Mouse (Mus musculus) embryo, embryonic 11 days (tissue): ENCODE results near the gene Gid8.
"Not testable (repeated sequence)": the region's sequence is repeated elsewhere in the genome, so short reads cannot be mapped to it uniquely, and the experiment has no call there.

Source experiments
- DNase-seq: peaks from one replicate; pipeline ENCODE4 v3.0.0-alpha.2; 2015

Gene Gid8

DNA sequence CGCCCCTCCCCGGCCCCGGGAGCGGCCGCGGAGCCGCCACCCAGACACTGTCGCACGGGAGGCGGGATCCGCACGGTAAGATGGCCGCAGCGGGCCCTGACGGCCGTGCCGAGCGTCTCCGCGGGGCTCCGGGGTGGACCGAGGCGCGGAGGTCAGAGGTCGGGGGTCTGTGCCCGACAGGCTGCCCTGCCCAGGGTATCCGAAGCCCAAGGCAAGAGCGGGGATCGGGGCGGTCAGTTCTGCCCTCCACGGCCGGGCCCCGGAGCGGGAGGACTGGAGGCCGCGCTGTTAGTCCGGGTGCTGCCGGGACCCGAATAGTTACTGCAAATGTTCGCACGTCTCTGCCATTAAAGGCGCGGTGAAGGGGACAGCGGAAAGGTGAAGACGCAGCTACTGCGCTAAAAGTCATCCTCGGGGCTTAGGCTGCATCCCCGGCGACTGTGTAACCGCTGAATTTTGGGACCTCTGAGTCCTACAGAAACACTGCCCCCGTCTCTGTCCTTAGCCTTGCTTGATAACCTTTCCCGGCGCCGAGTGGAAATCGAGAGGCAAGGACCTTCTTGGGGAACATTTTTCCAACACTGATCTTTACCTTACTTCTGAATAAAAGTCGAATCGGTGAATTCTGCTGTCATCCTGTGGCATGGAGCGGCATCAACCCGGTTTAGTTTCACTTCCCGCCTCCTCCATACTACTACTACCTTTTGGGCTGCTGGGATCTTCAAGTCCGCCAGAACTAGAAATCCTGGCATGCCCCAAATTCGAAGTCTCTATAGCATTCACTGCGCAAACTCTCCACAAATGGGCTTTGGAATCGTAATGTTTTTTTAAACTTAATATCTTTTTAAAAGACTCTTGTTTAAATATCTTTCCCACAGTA, 599 bp downstream of the Gid8 start:
- DNase-seq, result no peak

DNA sequence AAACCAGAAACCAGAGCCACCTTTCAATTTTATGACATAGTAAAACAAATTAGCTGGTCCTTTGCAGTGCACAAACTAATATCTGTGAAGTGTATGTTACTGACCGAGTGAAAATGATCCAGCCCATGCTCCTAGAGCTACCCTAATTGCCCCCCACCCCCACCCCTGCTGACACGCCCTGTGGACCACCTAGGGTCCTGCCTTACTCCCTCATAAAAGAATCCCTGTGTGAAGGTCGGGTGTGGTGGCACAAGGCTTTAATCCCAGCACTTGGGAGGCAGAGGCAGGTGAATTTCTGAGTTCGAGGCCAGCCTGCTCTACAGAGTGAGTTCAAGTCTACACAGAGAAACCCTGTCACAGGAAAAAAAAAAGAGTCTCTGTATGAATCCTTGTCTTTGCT, 1.6 kb downstream of the Gid8 start:
- no peak for DNase-seq

DNA sequence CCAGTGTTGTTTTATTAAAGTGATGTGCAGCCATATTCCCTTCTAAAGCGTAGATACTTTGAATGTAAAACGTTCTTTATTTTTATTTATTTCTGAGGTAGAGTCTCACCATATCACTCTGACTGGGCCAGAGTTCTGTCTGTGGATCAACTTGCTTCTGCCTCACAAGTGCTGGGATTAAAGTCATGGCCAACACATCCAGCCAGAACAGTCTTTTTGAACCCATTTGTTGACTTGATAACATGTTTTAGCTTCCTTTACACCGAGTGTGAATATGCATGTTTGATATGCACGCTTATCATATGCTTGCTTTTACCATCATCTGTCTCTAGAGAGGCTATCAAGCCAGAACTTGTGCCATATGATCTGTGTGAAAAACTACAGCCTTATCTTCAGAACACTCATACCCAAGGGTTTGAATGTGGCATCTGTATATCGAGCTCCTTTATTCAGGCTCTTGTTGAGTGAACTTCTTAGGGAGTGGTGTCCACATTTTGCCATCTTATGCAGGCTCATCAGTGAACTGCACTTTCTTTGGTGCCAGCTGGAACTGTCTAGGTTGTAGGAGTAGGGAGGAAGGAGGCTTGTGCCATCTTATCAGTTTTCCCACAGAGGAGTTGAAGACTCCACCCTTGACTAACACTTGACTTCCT, 2.2 kb downstream of the Gid8 start:
- DNase-seq, result no peak

DNA sequence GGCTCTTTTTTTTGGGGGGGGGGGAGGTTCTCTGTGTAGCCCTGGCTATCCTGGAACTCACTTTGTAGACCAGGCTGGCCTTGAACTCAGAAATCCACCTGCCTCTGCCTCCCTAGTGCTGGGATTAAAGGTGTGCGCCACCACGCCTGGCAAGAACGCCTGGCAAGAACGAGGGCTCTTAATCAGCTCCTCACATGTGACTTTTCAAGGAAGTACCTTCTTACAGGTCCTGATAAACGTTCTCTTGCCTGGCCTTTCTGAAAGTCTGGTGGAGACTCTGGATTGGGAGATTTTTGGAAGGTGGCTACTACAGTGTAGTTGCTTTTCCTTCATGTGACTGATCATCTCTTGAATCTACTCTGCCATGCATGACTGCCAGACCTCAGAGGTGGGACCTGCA, 12.8 kb downstream of the Gid8 start:
- DNase-seq, result not testable (repeated sequence)

DNA sequence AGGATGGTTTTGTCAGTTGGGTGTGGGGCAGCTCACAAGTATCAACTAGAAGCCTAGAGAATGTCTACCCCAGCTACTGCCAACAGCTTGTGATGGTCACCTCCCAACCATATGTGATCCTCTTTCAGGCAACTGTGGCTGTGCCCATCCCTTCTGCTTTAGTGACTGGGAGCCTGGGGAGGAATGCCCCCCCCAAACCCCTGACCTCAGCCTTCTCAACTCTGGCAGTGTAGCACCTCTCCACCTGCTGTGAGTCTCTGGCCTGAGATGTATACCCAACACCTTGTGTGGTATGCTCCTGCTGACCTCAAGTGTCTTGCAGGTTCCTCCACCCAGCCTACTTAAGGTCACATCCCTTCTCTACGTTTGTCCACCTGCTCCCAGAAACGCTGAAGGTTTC, 13.9 kb downstream of the Gid8 start:
- no peak for DNase-seq

DNA sequence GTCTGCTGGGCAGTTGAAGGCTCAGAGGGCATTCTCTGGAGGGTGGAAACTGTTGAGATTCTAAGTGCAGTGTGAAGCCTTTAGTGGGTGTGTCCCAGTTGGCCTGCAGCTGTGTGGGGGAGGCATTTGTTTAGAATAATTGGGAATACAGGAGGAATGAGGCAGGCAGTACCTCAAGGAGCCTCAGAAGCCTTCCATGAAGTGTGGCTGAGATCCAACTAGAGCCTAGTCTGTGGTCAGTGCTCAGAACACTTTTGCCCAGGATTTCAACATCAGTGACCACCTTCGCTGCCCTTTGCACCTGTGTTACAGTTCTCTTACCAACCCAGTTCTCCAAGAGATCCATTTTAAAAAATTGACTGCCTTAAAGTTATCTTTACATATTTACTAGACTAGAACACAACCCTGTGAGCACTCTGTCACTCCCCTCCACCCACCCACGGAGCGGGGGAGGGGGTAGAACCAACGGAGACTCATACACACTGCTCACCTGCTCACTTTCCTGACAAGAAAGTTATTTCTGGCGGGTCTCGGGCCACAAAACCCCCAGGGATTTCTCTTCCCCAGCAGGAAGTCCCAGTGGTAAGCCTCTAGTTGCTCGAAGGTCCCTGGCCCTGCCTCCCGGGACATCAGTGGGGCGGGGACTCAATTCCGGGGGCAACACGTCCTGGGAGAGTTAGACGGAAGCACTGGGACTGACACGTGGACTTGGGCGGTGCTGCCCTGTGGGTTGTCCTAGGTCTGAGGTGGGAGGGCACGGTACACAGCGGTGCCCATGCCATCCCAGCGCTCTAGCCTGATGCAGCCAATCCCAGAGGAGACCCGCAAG, 14.9 kb downstream of the Gid8 start, which contains the start of gene Slc17a9:
Gene Slc17a9, plus strand, starts transcription at position 679 of the 829 bp plus-strand sequence.
- DNase-seq, result no peak

DNA sequence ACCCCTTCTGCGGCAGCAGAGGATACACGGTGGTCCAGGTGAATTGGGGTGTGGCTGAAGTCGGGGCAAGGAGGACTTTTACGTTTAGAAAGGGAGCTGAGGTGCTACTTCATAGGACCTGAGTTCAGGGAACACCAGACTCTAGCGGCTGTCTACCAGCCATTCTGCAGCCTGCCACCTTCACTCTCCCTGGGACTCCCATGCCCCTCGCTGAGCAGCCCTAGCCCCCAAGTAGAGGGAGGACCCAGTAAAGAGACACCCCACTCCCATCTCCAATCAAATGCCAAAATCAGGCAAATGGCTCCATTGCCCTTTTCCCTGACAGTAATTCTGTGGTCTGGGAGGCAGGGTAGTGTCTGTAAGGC, 15.5 kb downstream of the Gid8 start:
- DNase-seq, result no peak

DNA sequence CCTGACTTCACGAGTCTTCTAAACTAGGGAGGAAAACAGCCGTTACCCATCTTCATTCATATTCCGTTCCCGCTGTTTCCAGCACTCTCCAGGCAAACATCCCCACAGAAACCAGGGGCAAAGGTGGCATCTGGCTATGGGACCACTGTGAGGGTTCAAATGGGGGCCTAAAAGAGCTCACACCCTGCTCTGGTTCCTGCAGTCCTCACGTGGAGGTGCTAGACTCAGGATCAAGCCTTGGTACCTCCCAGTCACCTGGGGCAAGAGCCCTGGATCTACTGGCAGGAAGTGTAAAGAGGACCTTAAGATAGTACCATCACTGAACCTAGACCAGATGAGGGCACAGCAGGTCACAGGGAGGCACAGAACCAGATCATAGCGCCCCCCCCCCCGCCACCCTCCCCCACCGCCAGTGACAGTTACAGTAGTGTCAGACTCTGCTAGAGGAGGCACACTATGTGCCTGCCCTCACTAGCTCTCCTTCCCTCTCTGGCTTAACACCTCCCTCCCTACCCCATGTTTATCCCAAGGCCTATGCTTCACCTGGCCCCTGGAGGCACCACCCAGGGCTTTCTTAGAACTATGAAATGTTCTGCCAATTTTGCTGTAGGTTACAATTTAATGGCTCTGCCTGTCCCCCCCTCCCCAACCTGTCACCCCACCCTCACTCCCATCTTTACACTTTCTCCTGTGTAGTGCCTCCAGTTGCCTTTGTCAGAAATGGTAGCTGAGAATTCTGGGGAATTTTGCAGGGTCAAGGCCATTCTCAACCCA, 16.1 kb downstream of the Gid8 start:
- DNase-seq, result no peak

DNA sequence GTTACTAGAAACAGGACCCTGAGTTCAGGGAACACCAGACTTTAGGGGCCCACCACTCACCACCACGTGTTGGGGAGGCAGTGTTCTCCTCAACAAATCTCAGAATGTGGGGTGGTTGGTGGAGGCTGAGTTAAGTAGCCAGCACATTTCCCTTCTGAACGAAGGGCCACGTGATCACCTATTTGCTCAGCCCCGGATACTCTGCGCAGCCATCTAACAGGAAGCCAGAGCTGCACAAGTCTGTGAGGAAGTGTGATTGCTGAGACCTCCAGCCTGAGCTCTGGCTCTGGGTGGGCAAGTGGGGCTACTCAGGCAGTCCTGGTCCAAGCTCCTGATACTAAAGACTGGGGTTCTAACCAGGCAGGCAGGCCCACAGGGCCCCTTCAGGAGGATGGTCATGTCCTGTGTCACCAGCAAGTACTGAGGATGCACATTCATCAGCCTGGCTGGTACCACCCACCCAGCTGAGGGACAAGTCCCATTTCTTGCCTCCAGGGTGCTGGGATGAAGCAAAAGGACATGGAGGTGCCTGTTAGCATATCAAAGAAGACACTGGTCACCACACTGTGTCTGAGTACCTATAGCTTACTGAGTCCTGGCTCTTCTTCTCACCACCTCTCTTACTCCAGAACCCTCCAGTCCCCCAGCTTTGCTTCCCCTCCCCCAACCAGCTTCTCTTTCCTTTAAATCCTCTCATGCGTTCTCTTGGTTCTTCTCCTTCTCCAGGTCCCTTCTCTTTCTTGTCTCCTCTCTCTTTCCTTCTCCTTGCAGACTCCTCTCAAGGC, 16.9 kb downstream of the Gid8 start:
- no peak for DNase-seq

DNA sequence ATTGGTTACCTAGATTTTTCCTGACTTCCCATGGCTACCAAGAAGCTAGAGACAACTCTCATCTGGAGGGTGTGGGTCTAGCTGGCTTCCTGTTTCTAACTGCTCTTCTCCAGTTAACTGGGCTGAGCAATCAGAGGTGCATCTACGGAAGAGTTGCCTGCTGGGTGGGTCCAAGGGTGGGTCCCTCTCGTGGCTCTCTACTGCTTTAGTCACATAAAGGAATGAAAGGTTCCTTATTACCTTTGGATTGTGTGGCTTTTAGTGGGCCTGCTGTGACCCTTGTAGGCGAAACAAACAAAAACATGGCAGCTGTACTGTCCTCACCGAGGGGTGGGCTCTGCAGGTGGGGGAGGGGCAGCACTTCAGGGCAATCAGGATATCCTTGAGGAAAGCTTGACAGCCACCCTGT, 17.7 kb downstream of the Gid8 start:
- no peak for DNase-seq

DNA sequence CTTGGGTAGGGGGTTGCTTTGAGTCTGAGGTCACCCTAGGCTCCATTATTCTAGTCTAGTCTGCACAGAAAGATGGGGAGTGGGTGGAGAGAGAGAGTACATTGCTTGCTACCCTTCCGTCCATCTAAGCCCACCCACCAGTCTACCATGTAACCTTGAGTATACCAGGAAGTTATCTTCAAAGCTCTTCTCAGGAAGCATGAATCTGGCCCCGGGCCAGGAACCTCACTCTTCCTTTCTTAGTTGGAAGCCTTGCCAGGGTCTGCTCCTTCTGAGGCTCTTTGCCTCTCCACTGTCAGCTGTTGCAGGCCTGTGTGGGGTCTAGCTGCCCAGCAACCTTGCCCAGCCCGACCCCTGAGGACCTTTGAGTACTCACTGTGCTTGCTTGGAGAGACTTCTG, 21.1 kb downstream of the Gid8 start:
- DNase-seq, result no peak

DNA sequence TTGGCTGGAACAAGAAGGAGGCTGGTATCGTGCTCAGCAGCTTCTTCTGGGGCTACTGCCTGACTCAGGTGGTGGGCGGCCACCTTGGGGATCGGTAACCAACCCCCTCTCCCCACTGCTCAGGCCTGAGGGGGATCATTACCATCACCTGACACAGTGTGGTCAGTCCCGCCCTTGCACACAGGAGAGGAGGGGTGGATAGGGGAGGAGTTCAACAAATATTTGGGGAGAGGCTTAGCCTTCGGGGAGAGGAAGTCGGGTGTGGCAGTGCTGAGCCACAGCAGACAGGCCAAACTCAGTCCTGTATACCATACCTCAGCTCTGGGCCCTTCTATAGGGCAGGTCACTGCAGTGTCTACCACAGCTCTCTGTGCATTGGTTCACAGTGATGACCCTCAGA, 22.1 kb downstream of the Gid8 start:
- no peak for DNase-seq

DNA sequence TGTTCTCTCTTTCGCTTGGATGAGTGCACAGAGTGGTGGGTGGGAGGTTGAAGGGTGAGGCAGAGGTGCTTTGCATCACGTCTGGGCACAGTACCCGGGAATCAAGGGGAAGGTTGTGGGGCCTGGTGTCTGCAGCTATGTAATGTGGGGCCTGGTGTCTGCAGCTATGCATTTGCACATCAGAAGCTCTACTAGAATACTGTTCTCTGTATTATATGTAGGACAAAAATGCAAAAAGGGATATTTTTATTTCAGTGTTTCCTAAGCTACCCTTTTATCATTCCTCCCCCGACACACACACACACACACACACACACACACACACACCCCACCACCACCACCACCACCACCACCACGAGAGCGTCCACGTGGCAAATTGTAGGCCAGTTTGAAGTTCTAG, 25.3 kb downstream of the Gid8 start:
- DNase-seq, result no peak

DNA sequence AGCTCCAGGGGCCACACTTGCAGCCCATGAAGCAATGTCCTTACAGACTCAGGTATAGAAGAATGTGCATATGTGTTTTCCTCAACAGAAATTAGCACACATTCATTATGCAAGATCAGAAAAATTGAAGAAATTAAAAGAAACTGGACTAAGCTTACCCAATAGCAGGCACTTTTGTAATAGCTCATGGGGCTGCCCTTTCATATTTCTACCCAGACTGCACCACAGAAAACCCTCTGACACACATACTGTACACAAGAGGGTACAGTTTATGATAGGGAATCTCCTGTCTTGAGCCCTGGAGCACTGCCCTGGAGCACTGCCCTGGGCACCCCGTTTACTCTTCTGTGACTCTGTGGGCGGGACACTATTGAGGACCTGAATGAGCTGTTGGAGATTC, 28.1 kb downstream of the Gid8 start:
- no peak for DNase-seq

DNA sequence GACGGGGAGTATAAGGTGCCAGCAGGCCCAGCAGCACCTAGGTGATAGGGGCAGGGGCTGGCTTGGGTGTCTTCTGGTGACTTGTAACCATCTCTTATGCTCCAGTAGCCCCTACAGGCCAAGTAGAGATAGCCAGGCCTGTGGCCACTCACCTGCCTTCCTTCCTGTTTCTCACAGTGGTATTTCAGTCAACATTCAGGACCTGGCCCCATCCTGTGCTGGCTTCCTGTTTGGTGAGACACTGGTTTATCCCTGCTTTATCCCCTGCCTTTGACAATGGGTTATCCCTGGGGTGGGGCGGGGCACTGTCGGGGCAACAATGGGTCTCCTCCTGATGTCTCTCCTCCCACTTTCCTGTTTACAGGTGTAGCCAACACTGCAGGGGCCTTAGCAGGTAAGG, 30.4 kb downstream of the Gid8 start:
- DNase-seq, result no peak

DNA sequence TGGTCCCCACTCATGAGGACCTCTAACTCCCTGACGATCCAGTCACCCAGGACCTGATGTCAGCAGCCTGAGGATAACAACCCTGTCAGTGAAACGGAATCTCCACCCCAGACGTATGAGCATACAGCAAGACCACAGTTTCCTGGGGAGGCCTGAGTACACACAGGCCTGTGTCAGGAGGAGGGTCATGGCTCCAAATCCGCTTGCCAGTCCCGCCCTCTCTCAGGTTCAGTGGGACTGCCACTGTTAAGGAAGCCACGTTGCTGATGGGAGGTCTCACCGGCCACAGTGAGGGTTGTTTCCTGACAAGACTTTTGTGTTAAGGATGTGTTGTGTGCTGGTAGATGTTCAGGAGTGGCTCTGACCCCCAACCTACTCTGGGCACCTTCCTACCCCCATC, 31.5 kb downstream of the Gid8 start:
- no peak for DNase-seq

DNA sequence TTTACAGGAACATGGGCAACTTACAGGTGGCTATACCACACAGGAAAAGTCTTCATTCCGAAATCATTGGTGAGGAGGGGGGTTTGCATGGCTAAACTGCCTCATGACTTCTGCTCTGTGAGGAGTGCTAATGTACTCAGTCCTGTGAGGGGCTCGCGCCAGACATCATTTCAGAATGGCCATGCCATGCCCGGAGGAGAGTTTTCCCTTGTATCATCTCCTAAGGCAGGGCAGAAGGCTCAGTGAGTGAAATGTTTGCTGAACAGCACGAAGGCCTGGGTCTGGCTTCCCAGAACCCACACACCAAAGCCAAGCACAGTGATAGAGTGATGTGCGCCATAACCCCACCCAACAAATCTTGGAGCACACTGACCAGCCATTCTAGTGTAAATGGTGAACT, 32.9 kb downstream of the Gid8 start:
- DNase-seq, result no peak

DNA sequence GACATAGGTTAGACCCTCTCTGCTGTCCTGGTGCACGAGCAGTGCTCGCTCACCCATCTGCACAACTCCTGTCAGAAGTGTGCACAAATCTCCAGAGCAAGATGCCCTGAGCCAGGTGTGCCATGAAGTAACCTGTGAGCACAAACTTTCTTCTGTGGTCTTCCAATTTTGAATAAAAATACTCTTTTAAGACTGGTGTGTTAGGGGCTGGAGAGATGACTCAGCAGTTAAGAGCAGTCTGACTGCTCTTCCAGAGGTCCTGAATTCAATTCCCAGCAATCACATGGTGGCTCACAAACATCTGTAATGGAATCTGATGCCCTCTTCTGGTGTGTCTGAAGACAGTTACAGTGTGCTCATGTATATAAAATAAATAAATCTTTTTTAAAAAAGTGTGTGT, 33.4 kb downstream of the Gid8 start:
- DNase-seq, result no peak

DNA sequence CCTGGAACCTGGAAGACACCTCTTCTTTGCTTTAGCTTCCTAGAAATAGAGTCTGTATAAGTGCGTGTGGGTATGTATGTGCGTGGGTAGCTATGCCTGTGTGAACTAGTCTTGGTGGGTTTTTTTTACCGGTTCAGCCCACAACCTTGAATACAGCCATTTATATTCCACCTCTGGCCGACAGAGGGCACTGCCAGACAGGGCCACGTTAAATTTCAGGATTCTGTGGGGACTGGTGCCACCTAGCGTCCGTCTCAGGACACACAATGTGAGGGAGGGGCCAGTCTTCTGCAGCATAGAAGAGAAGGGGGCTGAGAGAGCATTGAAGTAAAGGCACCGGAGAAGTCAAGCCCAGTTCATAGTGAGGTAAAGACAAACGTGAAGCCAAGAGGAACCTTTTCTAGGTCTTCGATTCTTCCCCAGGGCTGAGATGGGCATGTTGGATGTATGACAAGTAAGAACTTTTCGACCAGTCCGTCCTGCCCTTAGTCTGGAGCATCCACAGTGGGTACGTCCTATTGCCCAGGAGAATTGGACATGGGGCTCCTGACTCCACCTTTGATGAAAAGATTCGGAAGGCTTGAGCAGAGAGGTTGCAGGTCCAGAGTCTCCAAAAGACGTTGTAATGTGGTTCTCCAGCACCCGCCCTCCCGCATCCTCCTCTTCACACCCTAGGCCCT, 35.5 kb downstream of the Gid8 start:
- DNase-seq, result peak; percentile 85

DNA sequence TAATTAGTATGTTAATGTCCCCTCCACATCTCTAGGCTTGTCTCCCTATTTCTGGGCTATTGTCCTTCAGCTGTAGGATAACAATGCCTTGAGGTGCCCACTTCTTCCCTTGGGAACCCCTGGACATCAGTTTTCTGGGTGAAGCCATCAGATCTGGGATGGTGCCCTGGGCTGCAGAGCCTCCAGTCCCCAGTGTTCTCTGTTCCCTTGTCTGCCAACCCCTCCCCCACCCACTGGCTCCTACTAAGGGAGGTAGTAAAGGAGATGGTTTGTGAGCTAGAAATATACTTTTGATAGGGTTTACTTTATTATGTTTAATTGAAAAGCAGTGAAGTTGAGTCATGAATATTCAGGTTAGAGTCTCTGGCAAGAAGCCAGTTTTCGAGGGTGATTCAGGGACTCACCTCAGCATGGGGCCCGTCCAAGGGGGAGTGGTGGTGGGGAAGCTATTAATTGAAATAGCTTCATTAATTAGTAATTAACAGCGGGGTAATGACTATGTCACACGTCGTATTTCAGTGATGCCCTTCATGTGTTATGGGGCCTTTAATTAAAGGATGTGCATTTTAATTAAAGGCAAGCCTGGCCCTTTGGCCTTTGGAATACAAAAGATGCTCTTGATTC, 36.8 kb downstream of the Gid8 start:
- no peak for DNase-seq

DNA sequence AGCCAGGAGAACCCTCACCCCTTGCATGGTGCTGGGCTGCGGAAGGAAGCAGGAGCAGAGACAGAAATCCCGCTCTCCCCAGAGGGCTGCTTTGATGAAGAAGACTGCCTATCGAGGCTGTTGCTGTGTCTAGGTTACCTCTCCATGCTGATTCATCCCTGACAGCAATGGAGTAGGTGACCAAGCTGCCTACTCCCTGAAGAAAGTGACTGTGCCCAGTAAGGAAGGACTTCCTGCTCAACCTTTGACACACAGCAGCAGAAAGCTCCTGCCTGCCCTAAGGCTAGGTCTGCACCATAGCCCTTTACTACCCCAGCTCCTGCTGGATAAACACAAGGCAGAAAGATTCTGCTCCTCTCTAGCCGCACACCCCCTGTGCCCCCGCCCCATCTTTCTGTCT, 39.0 kb downstream of the Gid8 start:
- DNase-seq, result no peak
